Mouse (Mus musculus): ENCODE measurements around the gene Gm3435. TPM values are rescaled to one million over a fixed set of nuclear protein-coding genes. Genes with fewer than 3 reads are reported as not detected.
"Not testable (repeated sequence)": the region's sequence is repeated elsewhere in the genome, so short reads cannot be mapped to it uniquely, and the experiment has no call there.

Gm3435 gene
- polyA plus RNA-seq, 1 experiment from 2014 or later: 8.0 TPM

DNA sequence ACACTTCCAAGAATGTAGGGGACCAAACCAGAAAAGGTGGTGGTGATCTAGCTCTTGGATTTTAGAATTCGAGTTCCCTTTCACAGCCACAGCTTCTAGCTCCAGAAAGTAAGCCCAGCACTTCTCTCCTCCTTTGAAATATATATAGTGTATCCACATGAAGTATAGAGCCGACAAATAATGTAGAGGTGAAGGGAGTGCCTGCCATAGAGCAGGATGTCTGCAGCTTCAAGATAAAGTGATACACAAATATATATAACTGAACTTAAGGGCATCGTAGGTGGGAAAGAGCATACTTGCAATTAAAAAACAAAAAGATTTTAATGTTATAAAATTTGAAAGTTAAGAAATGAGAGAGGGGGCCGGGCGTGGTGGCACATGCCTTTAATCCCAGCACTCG lies 15.5 kb downstream of the Gm3435 start:
- not testable (repeated sequence) for H3K4me1 ChIP-seq (ENCODE audit: control insufficient read depth, insufficient read depth, low read length); DNase-seq (ENCODE audit: low spot score, missing footprints); H3K27me3 ChIP-seq (ENCODE audit: control insufficient read depth, insufficient read depth, low read length); H3K4me3 ChIP-seq (ENCODE audit: low read depth, low read length); H3K36me3 ChIP-seq (ENCODE audit: control insufficient read depth, insufficient read depth, low read length); H3K9ac ChIP-seq (ENCODE audit: low read length); H3K9me3 ChIP-seq (ENCODE audit: control insufficient read depth, low read length); H3K27ac ChIP-seq (ENCODE audit: low read depth, low read length); H3K4me2 ChIP-seq; ATAC-seq (ENCODE audit: low FRiP score)
- WGBS: no CpG with 5 or more reads among the region's 6 CpGs

DNA sequence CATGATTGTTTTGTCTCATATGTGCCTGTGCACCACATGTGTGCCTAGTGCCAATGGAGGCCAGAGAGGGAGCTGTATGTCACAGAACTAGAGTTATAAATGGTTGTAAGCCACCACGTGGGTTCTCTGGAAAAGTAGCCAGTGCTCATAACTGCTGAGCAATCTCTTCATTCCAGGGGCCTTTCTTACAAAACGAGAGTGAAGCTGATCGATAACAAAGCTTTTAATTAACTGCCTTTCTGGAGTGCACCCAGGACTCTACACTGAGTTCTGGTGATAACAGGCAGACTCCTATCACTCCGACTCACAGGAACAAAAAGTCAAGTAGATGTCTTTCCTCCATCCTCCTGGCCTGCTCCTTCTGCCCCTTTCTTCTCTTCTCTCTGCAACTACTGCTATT lies 21.4 kb downstream of the Gm3435 start:
- not testable (repeated sequence) for H3K4me3 ChIP-seq (ENCODE audit: low read depth, low read length); H3K36me3 ChIP-seq (ENCODE audit: control insufficient read depth, insufficient read depth, low read length); ATAC-seq (ENCODE audit: low FRiP score); DNase-seq (ENCODE audit: low spot score, missing footprints); H3K9me3 ChIP-seq (ENCODE audit: control insufficient read depth, low read length); H3K4me2 ChIP-seq; H3K4me1 ChIP-seq (ENCODE audit: control insufficient read depth, insufficient read depth, low read length); H3K27me3 ChIP-seq (ENCODE audit: control insufficient read depth, insufficient read depth, low read length); H3K9ac ChIP-seq (ENCODE audit: low read length); H3K27ac ChIP-seq (ENCODE audit: low read depth, low read length)
- WGBS: no CpG with 5 or more reads among the region's 4 CpGs

- WGBS: no CpG with 5 or more reads among the region's 3 CpGs
Measured at GRCm38 (mm10) chr17:15040455-15040854, 30.5 kb downstream of the Gm3435 start.

GRCm38 (mm10) chr17:15041175-15041729 lies 31.3 kb downstream of the Gm3435 start, which contains the start of the genes Ermard, Tcte3 and Gm3448:
Gene Ermard (plus strand): TSS chr17:15041208.
Gene Tcte3 (minus strand): TSS chr17:15041488.
Gene Gm3448 (minus strand): TSS chr17:15041537.
- not testable (repeated sequence) for H3K9me3 ChIP-seq (ENCODE audit: control insufficient read depth, low read length); H3K4me2 ChIP-seq; H3K27ac ChIP-seq (ENCODE audit: low read depth, low read length); H3K27me3 ChIP-seq (ENCODE audit: control insufficient read depth, insufficient read depth, low read length); H3K9ac ChIP-seq (ENCODE audit: low read length); DNase-seq (ENCODE audit: low spot score, missing footprints); H3K4me3 ChIP-seq (ENCODE audit: low read depth, low read length); H3K4me1 ChIP-seq (ENCODE audit: control insufficient read depth, insufficient read depth, low read length); H3K36me3 ChIP-seq (ENCODE audit: control insufficient read depth, insufficient read depth, low read length)
- peak; percentile 98 for ATAC-seq (ENCODE audit: low FRiP score)
- WGBS: 0% methylated on average over 12 of the region's 56 CpGs

More at GRCm38 (mm10) chr17:15040455-15040854, 30.5 kb downstream of the Gm3435 start:
- H3K36me3 ChIP-seq (ENCODE audit: control insufficient read depth, insufficient read depth, low read length); H3K9ac ChIP-seq (ENCODE audit: low read length); H3K9me3 ChIP-seq (ENCODE audit: control insufficient read depth, low read length); DNase-seq (ENCODE audit: low spot score, missing footprints); H3K4me2 ChIP-seq; H3K27ac ChIP-seq (ENCODE audit: low read depth, low read length); H3K27me3 ChIP-seq (ENCODE audit: control insufficient read depth, insufficient read depth, low read length); ATAC-seq (ENCODE audit: low FRiP score); H3K4me1 ChIP-seq (ENCODE audit: control insufficient read depth, insufficient read depth, low read length); H3K4me3 ChIP-seq (ENCODE audit: low read depth, low read length): not testable (repeated sequence)

GRCm38 (mm10) chr17:15050338-15050737 lies 40.4 kb downstream of the Gm3435 start:
- H3K9ac ChIP-seq (ENCODE audit: low read length); H3K4me1 ChIP-seq (ENCODE audit: control insufficient read depth, insufficient read depth, low read length); ATAC-seq (ENCODE audit: low FRiP score); H3K4me2 ChIP-seq; H3K27ac ChIP-seq (ENCODE audit: low read depth, low read length); H3K4me3 ChIP-seq (ENCODE audit: low read depth, low read length); H3K9me3 ChIP-seq (ENCODE audit: control insufficient read depth, low read length); H3K27me3 ChIP-seq (ENCODE audit: control insufficient read depth, insufficient read depth, low read length); DNase-seq (ENCODE audit: low spot score, missing footprints); H3K36me3 ChIP-seq (ENCODE audit: control insufficient read depth, insufficient read depth, low read length): not testable (repeated sequence)
- no CpG with 5 or more reads among the region's 1 CpGs for WGBS

DNA sequence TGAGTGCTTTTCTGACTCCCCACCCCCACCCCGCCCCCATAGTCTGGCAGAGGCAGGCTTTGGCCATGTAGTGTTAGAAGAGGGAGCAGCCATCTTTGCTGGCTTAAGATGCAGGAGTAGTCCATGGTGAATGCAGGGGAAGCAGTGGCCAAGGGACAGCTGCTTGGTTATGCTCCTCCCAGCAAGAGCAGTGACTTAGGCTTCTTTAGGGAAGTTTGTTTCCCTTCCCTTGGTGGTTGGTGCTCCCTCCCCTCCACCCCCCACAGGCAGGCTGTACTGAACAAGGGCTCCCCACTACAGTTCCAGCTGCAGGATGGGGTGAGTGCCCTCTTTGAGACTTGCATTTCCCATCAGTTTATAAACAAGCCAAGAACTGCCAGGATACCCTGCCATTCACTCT lies 42.8 kb downstream of the Gm3435 start:
- H3K36me3 ChIP-seq (ENCODE audit: control insufficient read depth, insufficient read depth, low read length); H3K27ac ChIP-seq (ENCODE audit: low read depth, low read length): not testable (repeated sequence)
- WGBS: 86% methylated on average over 1 of the region's 1 CpGs

DNA sequence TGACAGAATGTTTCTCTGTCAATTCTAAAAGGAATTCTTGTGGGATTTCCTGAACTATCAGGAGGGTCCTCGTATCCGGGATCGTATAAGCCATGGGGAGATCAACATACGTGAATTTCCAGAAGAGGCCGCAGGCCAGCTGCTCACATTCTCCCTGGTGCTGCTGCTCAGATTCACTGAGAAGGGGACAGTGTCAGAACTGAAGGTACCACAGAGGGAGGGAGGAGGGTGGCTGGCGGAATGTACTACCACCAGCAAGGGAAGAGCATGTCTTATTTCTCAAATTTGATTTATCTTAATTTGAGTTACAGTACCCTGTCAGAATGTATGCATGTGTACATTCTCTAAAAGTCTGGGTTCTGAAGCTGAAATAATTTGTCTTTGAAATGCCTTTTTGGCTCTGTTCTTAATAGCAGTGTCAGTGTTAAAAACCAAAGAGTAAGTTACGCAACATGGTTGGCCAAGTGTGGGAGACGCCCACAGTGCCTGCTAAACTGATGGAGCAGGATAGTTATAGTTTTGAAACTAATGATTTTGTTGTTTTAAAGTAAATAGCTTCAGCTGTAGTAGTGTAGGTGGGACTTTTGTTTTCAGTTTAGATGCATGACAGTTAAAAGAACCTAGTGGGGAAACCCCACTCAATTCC lies 43.3 kb downstream of the Gm3435 start:
- H3K4me3 ChIP-seq (ENCODE audit: low read depth, low read length); H3K27ac ChIP-seq (ENCODE audit: low read depth, low read length); H3K9ac ChIP-seq (ENCODE audit: low read length); DNase-seq (ENCODE audit: low spot score, missing footprints); H3K9me3 ChIP-seq (ENCODE audit: control insufficient read depth, low read length); H3K27me3 ChIP-seq (ENCODE audit: control insufficient read depth, insufficient read depth, low read length); H3K36me3 ChIP-seq (ENCODE audit: control insufficient read depth, insufficient read depth, low read length); H3K4me2 ChIP-seq; H3K4me1 ChIP-seq (ENCODE audit: control insufficient read depth, insufficient read depth, low read length); ATAC-seq (ENCODE audit: low FRiP score): not testable (repeated sequence)
- 89% methylated on average over 5 of the region's 8 CpGs for WGBS

More for the DNA sequence above, 42.8 kb downstream of the Gm3435 start:
- H3K4me1 ChIP-seq (ENCODE audit: control insufficient read depth, insufficient read depth, low read length); H3K4me2 ChIP-seq; ATAC-seq (ENCODE audit: low FRiP score); DNase-seq (ENCODE audit: low spot score, missing footprints); H3K9ac ChIP-seq (ENCODE audit: low read length); H3K27me3 ChIP-seq (ENCODE audit: control insufficient read depth, insufficient read depth, low read length); H3K4me3 ChIP-seq (ENCODE audit: low read depth, low read length); H3K9me3 ChIP-seq (ENCODE audit: control insufficient read depth, low read length): not testable (repeated sequence)

DNA sequence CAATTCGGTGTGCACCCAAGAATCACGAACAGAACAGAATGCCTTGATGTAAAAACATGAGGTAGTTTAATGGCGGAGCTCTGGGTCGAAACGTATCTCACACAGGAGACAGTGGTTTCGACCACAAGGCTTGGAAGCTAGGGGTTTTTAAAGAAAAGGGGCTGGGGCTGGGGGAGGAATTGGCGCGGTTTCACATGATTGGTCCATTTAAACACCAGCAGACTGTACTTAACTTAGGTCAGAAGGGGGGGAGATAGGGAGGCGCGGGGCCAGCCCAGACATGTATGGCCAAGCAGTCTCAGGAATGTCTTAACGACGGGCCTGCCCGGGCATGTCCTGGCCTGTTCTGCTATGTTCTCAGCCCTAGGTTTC lies 43.8 kb downstream of the Gm3435 start:
- H3K9me3 ChIP-seq (ENCODE audit: control insufficient read depth, low read length); H3K27me3 ChIP-seq (ENCODE audit: control insufficient read depth, insufficient read depth, low read length); H3K27ac ChIP-seq (ENCODE audit: low read depth, low read length); H3K9ac ChIP-seq (ENCODE audit: low read length); H3K4me1 ChIP-seq (ENCODE audit: control insufficient read depth, insufficient read depth, low read length); ATAC-seq (ENCODE audit: low FRiP score); H3K4me2 ChIP-seq; H3K36me3 ChIP-seq (ENCODE audit: control insufficient read depth, insufficient read depth, low read length); H3K4me3 ChIP-seq (ENCODE audit: low read depth, low read length); DNase-seq (ENCODE audit: low spot score, missing footprints): not testable (repeated sequence)
- WGBS: 91% methylated on average over 11 of the region's 13 CpGs

- DNase-seq (ENCODE audit: low spot score, missing footprints): peak; percentile 49
- no peak for ATAC-seq (ENCODE audit: low FRiP score)
- H3K4me2 ChIP-seq: no peak overlapping the region
- H3K36me3 ChIP-seq (ENCODE audit: control insufficient read depth, insufficient read depth, low read length): peaks cover 7% of the 10 kb centered on the region; the same call in 1 of the 2 replicates
- no peaks in the 10 kb centered on the region for H3K27me3 ChIP-seq (ENCODE audit: control insufficient read depth, insufficient read depth, low read length)
- no peaks in the 10 kb centered on the region for H3K9me3 ChIP-seq (ENCODE audit: control insufficient read depth, low read length)
- H3K27ac ChIP-seq (ENCODE audit: low read depth, low read length): no peak overlapping the region
- H3K4me1 ChIP-seq (ENCODE audit: control insufficient read depth, insufficient read depth, low read length): no peaks in the 10 kb centered on the region
- H3K9ac ChIP-seq (ENCODE audit: low read length): no peak overlapping the region
- WGBS: 90% methylated on average over 4 of the region's 4 CpGs
- H3K4me3 ChIP-seq (ENCODE audit: low read depth, low read length): no peak overlapping the region
Measured at GRCm38 (mm10) chr17:15055925-15056324, 45.9 kb downstream of the Gm3435 start.
